Mouse (Mus musculus) spleen, postnatal 10 days (tissue): ENCODE results near the gene Zfp760.
"Not testable (repeated sequence)": the region's sequence is repeated elsewhere in the genome, so short reads cannot be mapped to it uniquely, and the experiment has no call there.

Experiments used
- DNase-seq, 2 experiments: peaks; one replicate each; pipeline ENCODE4 v3.0.0; 2021 to 2022; ENCODE audit warnings: low spot score in 2 of 2

Gene Zfp760

GRCm38 (mm10) chr17:21707343-21707996 is at the start of gene Zfp760:
TSS of gene Zfp760 (plus strand) at chr17:21707741.
- DNase-seq: peak; percentile 60 to 70

- DNase-seq: not testable (repeated sequence)
Measured at GRCm38 (mm10) chr17:21678826-21679225, 28.7 kb upstream of the Zfp760 start.

GRCm38 (mm10) chr17:21679273-21680018 is 28.1 kb upstream of the Zfp760 start:
- peak; percentile 79 to 91 for DNase-seq

GRCm38 (mm10) chr17:21680019-21680376 is 27.5 kb upstream of the Zfp760 start:
- DNase-seq: not testable (repeated sequence)

GRCm38 (mm10) chr17:21691560-21691959 is 16.0 kb upstream of the Zfp760 start, which contains the start of gene Gm10226:
TSS of gene Gm10226 (plus strand) at chr17:21691860.
- no peak for DNase-seq

- DNase-seq: no peak
Measured at GRCm38 (mm10) chr17:21693342-21693741, 14.2 kb upstream of the Zfp760 start.

- DNase-seq: no peak
Measured at GRCm38 (mm10) chr17:21696073-21696472, 11.5 kb upstream of the Zfp760 start.

- DNase-seq: peak in 1 of 2 experiments; percentile 51
Measured at GRCm38 (mm10) chr17:21702281-21703240, 5.0 kb upstream of the Zfp760 start.

- DNase-seq: no peak
Measured at GRCm38 (mm10) chr17:21703414-21703813, 4.1 kb upstream of the Zfp760 start.

- DNase-seq: no peak
Measured at GRCm38 (mm10) chr17:21708401-21708800, 860 bp downstream of the Zfp760 start.

GRCm38 (mm10) chr17:21730495-21730894 is 23.0 kb downstream of the Zfp760 start, which contains the start of gene Zfp229:
TSS of gene Zfp229 (plus strand) at chr17:21730795.
- not testable (repeated sequence) for DNase-seq

- DNase-seq: no peak
Measured at GRCm38 (mm10) chr17:21733049-21733448, 25.5 kb downstream of the Zfp760 start.

- DNase-seq: peak; percentile 71 to 74
Measured at GRCm38 (mm10) chr17:21733529-21734031, 26.0 kb downstream of the Zfp760 start.

- no peak for DNase-seq
Measured at GRCm38 (mm10) chr17:21752791-21753190, 45.2 kb downstream of the Zfp760 start.

GRCm38 (mm10) chr17:21753342-21754208 is 46.0 kb downstream of the Zfp760 start:
- no peak for DNase-seq

- no peak for DNase-seq
Measured at GRCm38 (mm10) chr17:21770336-21770735, 62.8 kb downstream of the Zfp760 start.
